Mouse (Mus musculus) stomach, postnatal 0 days (tissue): ENCODE measurements around the gene Ccdc141. TPM values are rescaled to one million over a fixed set of nuclear protein-coding genes. Genes with fewer than 3 reads are reported as not detected.

Experiments used
- ATAC-seq: fragments of 200-750 bp; cut with Nextera tagmentation; 2 replicates; pipeline ENCODE4 v1.8.0; 2017; ENCODE audit not compliant: low FRiP score, low TSS enrichment
- DNase-seq: peaks from one replicate; pipeline ENCODE4 v3.0.0-alpha.2; 2016; ENCODE audit warnings: low spot score
- H3K27ac ChIP-seq: fragments of 300-500 bp; sonication (generic); replicated peaks from 2 replicates; pipeline ENCODE4 v1.5.1; 2014; ENCODE audit warnings: mild to moderate bottlenecking, control low read depth
- H3K27me3 ChIP-seq: fragments of 300-500 bp; sonication (generic); 2 replicates; pipeline ENCODE4 v1.6.1; 2014; ENCODE audit warnings: low read length; ENCODE audit not compliant: control insufficient read depth, insufficient read depth
- H3K36me3 ChIP-seq: fragments of 300-500 bp; sonication (generic); 2 replicates; pipeline ENCODE4 v1.6.1; 2014; ENCODE audit warnings: low read length, mixed read lengths; ENCODE audit not compliant: control insufficient read depth, insufficient read depth
- H3K4me1 ChIP-seq: fragments of 300-500 bp; sonication (generic); replicated peaks from 2 replicates; pipeline ENCODE4 v1.6.1; 2014; ENCODE audit warnings: antibody characterized with exemption; ENCODE audit not compliant: control insufficient read depth, insufficient read depth
- H3K4me2 ChIP-seq: fragments of 300-500 bp; sonication (generic); replicated peaks from 2 replicates; pipeline ENCODE4 v1.6.1; 2014; ENCODE audit warnings: low read depth, mild to moderate bottlenecking, control low read depth, moderate library complexity
- H3K4me3 ChIP-seq: fragments of 300-500 bp; sonication (generic); 2 replicates; pipeline ENCODE4 v1.5.1; 2014; ENCODE audit warnings: low read depth, low read length, control low read depth
- H3K9ac ChIP-seq: fragments of 300-500 bp; sonication (generic); 2 replicates; pipeline ENCODE4 v1.6.1; 2014; ENCODE audit warnings: mild to moderate bottlenecking, low read length, control low read depth, mixed read lengths
- H3K9me3 ChIP-seq: fragments of 300-500 bp; sonication (generic); 2 replicates; pipeline ENCODE4 v1.6.1; 2016; ENCODE audit warnings: low read length; ENCODE audit not compliant: control insufficient read depth
- CTCF ChIP-seq: IDR thresholded peaks from 2 replicates; pipeline ENCODE4 v1.5.1; 2016; ENCODE audit warnings: antibody characterized with exemption, low read depth, mild to moderate bottlenecking, moderate library complexity
- EP300 ChIP-seq: optimal IDR thresholded peaks from 2 replicates; pipeline ENCODE3; 2016; ENCODE audit warnings: antibody characterized with exemption
- WGBS: fragments of 180-500 bp; shearing (Covaris S2); extraction: QIAGEN DNeasy Blood & Tissue Kit; methylation state at CpG from one replicate; pipeline ENCODE4 v1.1.7; 2014; 5-methylcytosine and 5-hydroxymethylcytosine counted together
- polyA plus RNA-seq: library from polyadenylated mRNA; unstranded; fragments of >200 nt; fragmentation: Nextera tagmentation; extraction: Ambion mirVana; gene quantifications from 2 replicates; pipeline ENCODE4 v1.2.1, GENCODE M21; 2015

The Ccdc141 gene
- polyA plus RNA-seq, 1 experiment from 2014 or later: 6.7 TPM

DNA sequence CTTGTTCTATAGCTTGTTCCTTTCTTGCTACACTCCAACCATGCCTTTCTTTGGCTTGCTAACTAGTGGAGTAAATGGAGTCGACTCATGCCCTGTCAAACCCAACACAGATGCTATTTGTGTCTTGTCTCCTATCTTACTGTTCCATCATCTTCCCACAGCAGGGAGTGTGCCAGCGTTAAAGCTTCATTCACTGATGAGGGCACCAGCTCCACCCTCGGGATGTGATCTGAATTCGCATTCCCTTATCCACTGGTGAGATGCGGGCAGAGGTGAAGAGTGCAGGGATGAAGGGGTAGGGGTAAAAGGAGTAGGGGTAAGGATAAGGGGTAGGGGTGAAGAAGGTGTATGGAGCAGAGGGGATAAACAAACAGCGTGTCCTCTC lies 12.6 kb upstream of the Ccdc141 start:
- H3K27me3 ChIP-seq: no peaks in the 10 kb centered on the region
- ATAC-seq: no peak
- no peaks in the 10 kb centered on the region for H3K9me3 ChIP-seq
- H3K27ac ChIP-seq: no peak overlapping the region; the same call in 1 of the 2 replicates
- H3K4me3 ChIP-seq: no peak overlapping the region
- H3K4me2 ChIP-seq: no peak overlapping the region
- H3K9ac ChIP-seq: no peak overlapping the region
- DNase-seq: no peak
- H3K36me3 ChIP-seq: no peaks in the 10 kb centered on the region; the same call in 1 of the 2 replicates
- WGBS: 76% methylated on average over 6 of the region's 6 CpGs
- no peak for TF ChIP-seq CTCF
- no peak for TF ChIP-seq EP300
- no peaks in the 10 kb centered on the region for H3K4me1 ChIP-seq

DNA sequence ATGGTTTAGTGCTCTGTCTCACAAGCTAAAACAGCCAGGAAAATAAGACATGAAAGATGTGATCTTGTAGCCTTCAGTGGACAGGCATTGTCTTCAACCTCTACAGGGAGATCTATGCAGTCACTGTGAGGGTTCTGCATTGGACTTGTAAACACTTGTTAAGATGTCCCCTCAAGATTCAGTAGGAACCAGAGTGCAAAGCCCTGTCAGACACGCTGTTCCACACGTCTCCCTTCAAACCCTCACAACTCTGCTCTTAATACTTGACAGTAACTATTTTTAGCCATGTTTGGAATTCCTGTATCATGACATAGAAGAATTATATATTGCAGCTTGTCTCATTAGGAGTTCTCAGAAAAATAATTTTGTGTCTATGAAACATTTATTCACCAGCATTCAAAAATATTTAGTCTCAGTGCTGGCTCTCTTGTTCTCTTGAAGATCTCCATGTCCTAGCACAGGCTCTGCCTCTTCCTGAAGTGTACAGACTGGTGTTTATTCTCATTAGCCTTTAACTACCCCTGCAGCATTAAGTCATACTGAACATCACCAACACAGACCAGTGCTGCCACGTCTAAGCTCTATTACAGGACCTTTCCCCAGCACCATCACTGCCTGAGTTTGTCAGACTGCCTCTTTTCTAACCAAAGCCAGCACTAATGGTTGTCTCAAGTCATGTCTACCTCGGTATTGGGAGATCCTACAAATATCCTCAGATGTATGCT lies 12.0 kb upstream of the Ccdc141 start:
- Histone ChIP-seq H3K4me1 (no peaks in the 10 kb centered on the region), H3K27ac (no peak overlapping the region; the same call in 1 of the 2 replicates), H3K9ac (no peak overlapping the region), H3K4me3 (no peak overlapping the region), H3K4me2 (no peak overlapping the region), H3K36me3 (no peaks in the 10 kb centered on the region), H3K9me3 (no peaks in the 10 kb centered on the region), H3K27me3 (no peaks in the 10 kb centered on the region)
- ATAC-seq: peak; percentile 21; the same call in 1 of the 2 replicates
- 48% methylated on average over 4 of the region's 4 CpGs for WGBS
- DNase-seq: no peak
- no peak for TF ChIP-seq EP300
- TF ChIP-seq CTCF: no peak

DNA sequence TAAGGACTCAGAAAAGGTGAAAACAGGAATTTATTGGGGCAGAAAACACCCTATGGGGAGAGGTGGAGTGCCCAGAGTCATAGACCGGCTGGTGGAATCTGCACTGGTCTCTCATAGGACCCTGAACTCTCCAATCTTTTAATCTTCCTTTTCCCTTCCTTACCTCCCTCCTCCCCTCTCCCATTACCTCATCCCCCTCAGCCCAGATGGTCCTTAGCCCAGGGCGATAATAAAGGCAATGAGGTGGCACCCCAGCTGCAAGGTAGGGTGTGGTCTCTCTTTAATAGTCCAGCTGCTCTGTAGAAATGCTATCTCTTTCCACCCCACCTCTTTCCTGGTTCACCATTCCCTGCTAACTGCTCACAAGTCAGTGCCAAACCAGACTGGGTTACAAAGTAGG lies 7.0 kb upstream of the Ccdc141 start:
- Histone ChIP-seq H3K4me1 (0 out of 2 replicates have a peak, but pooled peaks cover 2% of the 10 kb centered on the region), H3K4me3 (no peak overlapping the region), H3K9ac (no peak overlapping the region), H3K4me2 (no peak overlapping the region), H3K36me3 (no peaks in the 10 kb centered on the region), H3K27me3 (no peaks in the 10 kb centered on the region), H3K27ac (peak overlapping the region; percentile 70), H3K9me3 (no peaks in the 10 kb centered on the region)
- TF ChIP-seq CTCF (no peak), EP300 (no peak)
- ATAC-seq (peak; percentile 21; the same call in 1 of the 2 replicates), DNase-seq (no peak)
- WGBS: 72% methylated on average over 2 of the region's 2 CpGs

DNA sequence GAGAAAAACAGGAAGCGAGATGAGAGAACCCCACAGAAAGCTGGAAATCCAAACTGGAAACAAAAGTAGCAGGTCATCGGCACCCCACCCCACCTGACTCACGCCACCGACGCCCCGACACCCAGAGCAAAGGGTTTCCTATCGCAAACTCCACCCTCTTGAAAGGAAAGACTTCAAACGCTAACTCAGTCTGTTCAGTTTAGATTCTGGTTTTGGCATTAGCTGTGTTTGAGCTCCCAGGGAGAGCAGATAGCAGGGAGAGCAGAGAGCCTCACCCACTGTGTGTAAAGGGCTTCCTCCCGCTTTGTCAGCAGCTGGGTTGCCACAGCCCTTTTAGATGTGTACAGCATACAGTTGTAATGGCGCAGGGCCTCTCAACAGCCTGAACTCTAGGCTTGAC lies 6.0 kb upstream of the Ccdc141 start:
- peak; percentile 93 for ATAC-seq
- peak; percentile 81 for DNase-seq
- no peaks in the 10 kb centered on the region for H3K9me3 ChIP-seq

DNA sequence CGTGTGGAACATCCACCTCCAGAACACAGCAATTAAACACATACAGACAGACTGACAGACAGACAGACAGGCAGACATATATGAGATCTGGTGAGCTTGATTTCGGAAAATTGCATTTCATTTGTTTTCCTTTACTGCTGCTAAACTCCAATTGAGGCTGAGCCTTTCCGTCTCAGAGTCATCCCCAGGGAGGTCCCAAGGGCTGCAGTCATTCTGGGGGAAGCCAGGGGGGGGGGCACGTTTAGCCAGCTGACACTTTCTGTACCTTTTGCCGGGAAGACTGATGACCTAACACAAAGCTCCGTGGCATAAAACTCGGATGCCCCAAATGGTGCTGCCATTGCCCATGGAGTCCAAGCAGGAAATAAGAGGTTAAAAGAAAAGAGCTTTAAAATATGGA lies 5.0 kb upstream of the Ccdc141 start:
- H3K36me3 ChIP-seq: no peaks in the 10 kb centered on the region
- TF ChIP-seq EP300: no peak
- no peak for TF ChIP-seq CTCF
- H3K27me3 ChIP-seq: no peaks in the 10 kb centered on the region
- no peak overlapping the region for H3K4me3 ChIP-seq
- DNase-seq (no peak), ATAC-seq (no peak)
- H3K9ac ChIP-seq: no peak overlapping the region
- no peaks in the 10 kb centered on the region for H3K9me3 ChIP-seq
- H3K27ac ChIP-seq: no peak overlapping the region
- no peak overlapping the region for H3K4me2 ChIP-seq
- WGBS: 54% methylated on average over 7 of the region's 7 CpGs
- peaks cover 2% of the 10 kb centered on the region; the same call in 1 of the 2 replicates for H3K4me1 ChIP-seq

More for the DNA sequence above, 6.0 kb upstream of the Ccdc141 start:
- H3K4me1 ChIP-seq: peaks cover 2% of the 10 kb centered on the region; the same call in 1 of the 2 replicates
- H3K27me3 ChIP-seq: no peaks in the 10 kb centered on the region
- TF ChIP-seq CTCF (no peak), EP300 (no peak)
- H3K4me2 ChIP-seq: peak overlapping the region; percentile 32; the same call in 1 of the 2 replicates
- no peak overlapping the region for H3K9ac ChIP-seq
- H3K36me3 ChIP-seq: no peaks in the 10 kb centered on the region
- H3K27ac ChIP-seq: peak overlapping the region; percentile 74
- WGBS: 32% methylated on average over 10 of the region's 10 CpGs
- H3K4me3 ChIP-seq: no peak overlapping the region

DNA sequence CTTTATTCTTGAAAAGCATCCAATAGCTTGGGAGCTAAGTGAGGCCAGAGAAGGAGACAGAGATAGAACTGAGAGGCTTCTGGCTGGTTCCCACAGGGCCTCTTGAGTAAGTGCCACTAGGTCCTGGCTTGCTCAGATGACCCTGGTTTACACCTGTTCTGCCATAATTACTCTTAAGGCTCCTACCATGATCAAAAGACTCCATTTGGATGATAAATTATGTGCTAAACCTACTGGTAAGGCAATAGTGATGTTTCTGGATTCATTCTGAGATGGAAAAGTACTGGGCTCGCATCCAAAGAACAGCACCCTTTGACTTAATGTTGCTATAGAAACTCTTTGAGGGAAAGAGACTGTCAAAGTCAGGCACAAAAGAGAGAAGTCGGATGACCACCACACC lies 3.9 kb upstream of the Ccdc141 start:
- DNase-seq: no peak
- Histone ChIP-seq H3K27ac (no peak overlapping the region), H3K4me1 (peaks cover 2% of the 10 kb centered on the region; the same call in 1 of the 2 replicates)

More for the DNA sequence above, 3.9 kb upstream of the Ccdc141 start:
- Histone ChIP-seq H3K4me2 (no peak overlapping the region), H3K9ac (no peak overlapping the region), H3K9me3 (no peaks in the 10 kb centered on the region), H3K36me3 (no peaks in the 10 kb centered on the region), H3K27me3 (no peaks in the 10 kb centered on the region), H3K4me3 (no peak overlapping the region)
- no peak for ATAC-seq
- WGBS: 54% methylated on average over 2 of the region's 2 CpGs
- TF ChIP-seq EP300: no peak
- no peak for TF ChIP-seq CTCF
